Mouse (Mus musculus) left cerebral cortex, postnatal 36 days (tissue): ENCODE measurements around the gene Smyd3. TPM values are rescaled to one million over a fixed set of nuclear protein-coding genes. Genes with fewer than 3 reads are reported as not detected.

Experiments used
- DNase-seq, 2 experiments: peaks; one replicate each; pipeline ENCODE4 v3.0.0; 2021 to 2022; ENCODE audit warnings: low spot score in 2 of 2, mixed read lengths in 1 of 2
- intact Hi-C: fragments of 180-260 bp; cut with DNase I; formaldehyde crosslinking; loops from one replicate; pipeline ENCODE4 v1.15.1; 2025
- total RNA-seq, 2 experiments: library from RNA; stranded (reverse); gene quantifications; 2 replicates each; pipeline ENCODE4 v1.2.3; 2021

Smyd3 gene
- total RNA-seq, 2 experiments from 2014 or later = 22.7 to 28.3 TPM

- no peak for DNase-seq
- intact Hi-C loops = no loop called here
These were observed 109.8 kb downstream of the Smyd3 start for GRCm38 (mm10) chr1:179408086-179408485.

- intact Hi-C loops = no loop called here
- DNase-seq = no peak
These were observed 117.0 kb downstream of the Smyd3 start for GRCm38 (mm10) chr1:179400835-179401234.

- DNase-seq = no peak
- intact Hi-C loops = no loop called here
These were observed 119.2 kb downstream of the Smyd3 start for GRCm38 (mm10) chr1:179398639-179399038.

DNA sequence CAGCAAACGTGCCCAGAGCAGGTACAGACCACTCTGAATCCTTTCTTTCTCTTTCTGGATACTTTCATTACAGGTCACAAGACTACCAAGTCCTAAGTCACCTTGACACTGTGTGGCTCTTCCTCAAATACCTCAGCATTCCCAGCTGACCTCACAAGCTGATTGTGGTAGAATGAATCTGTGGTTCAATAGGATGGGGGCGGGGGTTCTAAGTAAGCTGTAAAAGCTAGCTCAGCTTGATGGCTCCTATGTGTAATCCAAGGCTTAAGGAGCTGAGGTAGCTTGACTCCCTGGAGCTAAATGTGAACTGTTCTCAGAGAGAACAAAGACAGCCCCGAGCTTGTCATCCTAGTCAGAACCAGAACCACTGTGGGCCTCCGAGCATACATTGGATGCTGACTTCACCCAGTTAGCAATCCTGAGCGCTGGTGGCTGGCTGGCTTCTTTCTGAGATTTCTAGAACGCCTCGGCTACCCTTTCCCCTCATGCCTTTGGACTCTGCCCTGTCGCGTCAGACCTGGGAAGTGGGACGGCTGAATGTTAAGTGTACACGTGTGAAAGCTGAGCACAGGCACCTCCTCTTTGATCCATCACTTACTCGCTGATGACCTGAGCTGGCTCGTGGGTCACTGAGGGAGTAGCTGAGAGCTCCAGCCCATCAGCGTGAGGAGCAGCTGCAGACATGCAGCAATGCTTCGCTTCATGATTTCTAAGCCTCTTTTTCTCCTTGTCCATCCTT is 131.4 kb downstream of the Smyd3 start:
- no peak for DNase-seq
- intact Hi-C loops = no loop called here

- no peak for DNase-seq
- intact Hi-C loops = no loop called here
These were observed 132.2 kb downstream of the Smyd3 start for GRCm38 (mm10) chr1:179385691-179386090.

DNA sequence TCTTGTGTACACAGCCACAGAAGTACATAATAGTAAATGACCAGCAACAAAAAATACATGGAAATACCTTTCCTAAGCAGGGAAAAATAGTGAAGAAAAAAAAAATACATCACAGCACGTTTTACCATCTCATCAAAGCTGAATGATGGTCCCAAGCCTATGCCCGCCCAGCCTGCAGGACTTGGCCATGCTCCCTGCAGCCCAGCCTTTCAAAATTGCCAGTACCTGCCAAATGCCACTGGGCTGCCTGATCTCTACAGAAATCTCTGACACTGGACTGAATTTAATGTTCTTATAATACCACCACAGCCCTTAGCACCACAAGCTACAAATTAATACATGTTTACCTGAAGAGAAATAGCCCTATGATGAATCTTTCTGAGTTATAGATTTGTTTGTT is 133.5 kb downstream of the Smyd3 start:
- intact Hi-C loops = no loop called here
- no peak for DNase-seq

GRCm38 (mm10) chr1:179378102-179378501 is 139.7 kb downstream of the Smyd3 start:
- DNase-seq = no peak
- intact Hi-C loops = no loop called here

DNA sequence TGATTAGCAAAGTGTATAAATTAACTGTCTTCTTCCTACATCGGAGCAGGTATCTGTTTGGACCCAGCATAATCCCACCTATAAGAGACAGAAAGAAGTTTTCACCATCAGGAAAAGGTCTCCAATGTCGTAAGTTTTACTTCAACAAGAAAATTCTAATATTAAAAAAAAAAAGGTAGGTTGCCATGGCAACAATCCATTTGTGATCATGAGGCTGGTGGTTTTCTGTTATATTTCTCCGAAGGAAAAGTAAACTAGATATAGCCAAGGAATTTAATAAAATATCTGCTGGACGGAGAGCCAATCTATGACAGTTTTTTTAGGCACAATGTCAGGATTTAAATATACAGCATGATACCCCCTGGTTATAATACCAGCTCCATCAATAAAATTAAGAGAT is 142.9 kb downstream of the Smyd3 start:
- no peak for DNase-seq
- intact Hi-C loops = no loop called here

DNA sequence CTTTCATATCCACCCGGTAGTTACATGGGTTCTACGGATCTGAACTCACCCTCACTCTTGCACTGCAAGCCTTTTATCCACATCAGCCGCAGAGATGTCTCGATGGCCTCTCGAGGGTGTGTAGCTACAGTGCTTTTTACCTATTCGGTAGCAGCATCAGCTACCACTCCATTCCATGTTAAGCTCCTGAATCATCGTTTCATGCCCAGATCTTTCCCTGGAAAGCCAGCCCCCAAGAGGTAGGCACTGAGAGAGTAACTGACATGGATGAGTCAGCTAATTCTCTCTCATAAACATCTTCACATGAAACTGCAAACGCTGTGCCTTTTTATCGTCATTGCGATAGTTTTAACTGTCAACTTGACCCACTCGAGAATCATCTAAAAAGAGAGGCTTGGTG is 143.9 kb downstream of the Smyd3 start:
- intact Hi-C loops = no loop called here
- no peak for DNase-seq

- intact Hi-C loops = no loop called here
- DNase-seq = no peak
These were observed 146.7 kb downstream of the Smyd3 start for GRCm38 (mm10) chr1:179371191-179371590.

DNA sequence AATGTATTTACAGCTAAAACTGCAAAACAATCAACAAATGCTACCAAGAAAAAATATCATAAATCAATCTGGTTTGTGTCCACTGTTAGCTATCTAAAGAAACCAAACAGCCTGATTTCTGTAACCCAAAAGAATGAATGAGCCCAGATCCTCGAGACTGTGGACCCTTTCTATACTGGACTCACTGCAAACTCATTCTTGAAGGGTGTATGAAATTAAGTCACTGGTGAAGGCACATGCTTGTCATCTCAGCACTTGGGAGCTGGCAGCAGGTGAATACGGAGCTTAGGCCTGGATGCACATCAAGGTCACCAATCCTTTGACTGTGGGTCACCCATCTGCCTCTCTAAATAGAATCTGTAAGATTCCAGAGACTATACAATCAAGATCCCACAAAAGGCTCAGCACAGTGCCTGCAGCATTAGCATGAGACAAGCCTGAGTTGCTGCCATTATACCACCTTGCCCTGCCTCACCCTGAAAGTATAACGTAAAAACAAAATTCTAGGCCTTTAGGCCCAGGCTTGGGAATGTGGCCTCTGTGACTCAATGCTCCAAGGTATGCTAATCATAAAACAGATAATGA is 149.3 kb downstream of the Smyd3 start:
- intact Hi-C loops = no loop called here
- no peak for DNase-seq

DNA sequence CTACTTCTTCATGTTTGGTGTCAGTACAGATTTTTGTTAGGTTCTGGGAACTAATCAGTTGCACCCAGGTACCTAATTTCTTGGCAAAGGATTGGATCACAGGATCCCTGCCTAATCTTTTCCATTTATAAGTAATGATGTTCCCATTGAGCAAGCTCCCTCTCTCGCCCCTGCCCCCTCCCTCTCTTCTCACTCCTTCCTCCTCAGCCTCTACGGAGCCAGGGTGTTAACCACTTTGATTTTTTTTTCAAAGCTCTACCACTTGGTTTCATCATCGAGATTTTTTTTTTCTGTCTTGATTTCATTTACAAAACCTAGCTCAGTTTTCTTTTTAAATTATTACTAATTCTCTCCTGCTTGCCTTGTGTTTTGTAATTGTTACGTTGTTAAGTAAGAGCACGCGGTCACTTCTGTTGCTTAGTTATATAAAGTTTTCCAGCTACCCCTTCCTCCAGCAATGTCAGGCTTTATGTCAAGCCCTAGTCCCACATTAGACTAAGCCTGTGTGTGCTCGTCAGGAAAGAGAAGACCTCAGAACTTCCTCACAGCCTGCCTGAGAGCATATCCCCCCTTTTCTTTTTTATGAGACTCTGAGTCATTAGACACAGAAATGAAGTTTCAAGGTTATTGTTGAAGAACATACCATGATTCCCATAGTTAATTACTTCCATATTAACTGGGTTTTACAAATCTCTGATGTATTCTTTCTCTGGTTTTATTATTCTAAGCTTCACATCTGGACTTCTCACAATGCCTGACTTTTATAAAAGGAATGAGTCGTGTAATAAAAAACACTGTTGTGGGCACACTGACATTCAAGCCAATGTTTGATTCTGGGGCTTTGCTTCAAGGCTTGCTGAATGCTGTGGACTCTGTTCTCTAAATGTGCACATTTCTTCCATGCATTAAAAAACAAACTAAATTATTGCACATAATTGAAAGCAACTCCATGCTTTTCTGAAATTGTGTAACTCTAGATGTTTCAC is 156.1 kb downstream of the Smyd3 start:
- intact Hi-C loops = no loop called here
- DNase-seq = no peak

- intact Hi-C loops = no loop called here
- no peak for DNase-seq
These were observed 160.7 kb downstream of the Smyd3 start for GRCm38 (mm10) chr1:179357111-179357510.

- intact Hi-C loops = no loop called here
These were observed 163.6 kb downstream of the Smyd3 start for GRCm38 (mm10) chr1:179354250-179354649.

DNA sequence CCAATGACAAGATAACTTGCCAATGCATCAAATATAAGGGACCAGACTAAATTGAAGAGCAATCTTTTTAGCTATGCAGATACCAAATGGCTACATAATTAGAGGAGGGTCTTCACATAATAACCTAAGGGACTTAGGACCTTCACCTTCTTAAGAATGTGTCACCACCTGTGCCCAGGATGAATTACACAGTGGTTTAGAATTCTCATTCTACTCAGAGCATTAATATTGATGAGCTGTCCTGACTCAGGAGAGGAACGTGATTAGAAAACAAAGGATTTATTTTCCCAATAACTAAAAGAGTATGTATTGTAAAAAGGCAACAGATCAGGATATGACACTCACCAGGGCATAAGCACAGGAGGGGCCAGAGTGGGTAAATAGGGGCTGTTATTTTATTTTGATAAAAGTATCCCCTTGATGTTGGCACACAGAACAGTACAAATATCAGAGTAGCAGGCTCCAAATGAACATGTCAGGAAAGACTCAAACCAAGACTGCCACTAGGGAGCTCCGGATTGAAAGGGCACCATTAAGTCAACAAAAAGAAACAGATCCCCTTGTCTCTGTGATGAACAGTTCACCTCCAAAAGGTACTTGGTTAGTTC is 172.4 kb downstream of the Smyd3 start:
- DNase-seq = no peak
- intact Hi-C loops = no loop called here

More at GRCm38 (mm10) chr1:179354250-179354649, 163.6 kb downstream of the Smyd3 start:
- DNase-seq = no peak

- DNase-seq = no peak
- intact Hi-C loops = no loop called here
These were observed 174.4 kb downstream of the Smyd3 start for GRCm38 (mm10) chr1:179343426-179343825.

DNA sequence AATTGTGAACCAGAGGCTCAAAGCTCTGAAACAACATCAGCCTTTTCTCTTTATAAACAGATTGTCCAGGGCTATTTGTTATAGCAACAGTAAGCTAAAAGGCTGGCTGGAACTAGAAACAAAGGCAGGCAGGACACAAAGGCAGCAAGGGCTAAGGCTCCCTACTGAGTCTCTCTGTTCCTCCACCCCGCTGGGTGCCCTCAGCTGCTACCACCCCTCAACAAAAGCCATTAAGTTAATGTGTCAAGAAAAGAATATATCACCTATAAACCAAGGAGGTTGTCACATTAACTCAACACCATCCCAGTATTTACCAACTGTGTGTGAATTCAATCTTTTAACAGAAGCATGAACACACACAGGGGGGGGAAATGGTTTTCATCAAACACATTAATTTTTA is 176.3 kb downstream of the Smyd3 start:
- intact Hi-C loops = no loop called here
- DNase-seq = no peak

DNA sequence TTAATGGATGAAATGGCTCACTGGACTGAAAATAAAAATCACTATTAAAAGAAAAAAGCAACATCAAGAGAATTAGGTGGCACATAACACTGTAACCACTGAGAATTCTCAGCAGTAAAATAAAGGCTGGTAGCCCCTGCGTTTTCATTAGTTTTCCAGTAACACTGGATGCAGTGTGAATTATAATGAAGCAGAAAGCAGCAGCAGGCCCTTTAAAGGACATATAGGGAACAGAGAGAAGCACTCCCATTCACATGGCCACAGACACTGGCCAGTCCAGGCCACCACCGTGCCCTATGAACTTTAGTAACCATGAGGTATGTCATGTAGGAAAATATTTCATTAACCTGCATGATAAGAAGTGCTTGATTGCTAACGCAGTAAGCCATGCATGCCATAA is 178.8 kb downstream of the Smyd3 start:
- intact Hi-C loops = no loop called here
- DNase-seq = no peak

DNA sequence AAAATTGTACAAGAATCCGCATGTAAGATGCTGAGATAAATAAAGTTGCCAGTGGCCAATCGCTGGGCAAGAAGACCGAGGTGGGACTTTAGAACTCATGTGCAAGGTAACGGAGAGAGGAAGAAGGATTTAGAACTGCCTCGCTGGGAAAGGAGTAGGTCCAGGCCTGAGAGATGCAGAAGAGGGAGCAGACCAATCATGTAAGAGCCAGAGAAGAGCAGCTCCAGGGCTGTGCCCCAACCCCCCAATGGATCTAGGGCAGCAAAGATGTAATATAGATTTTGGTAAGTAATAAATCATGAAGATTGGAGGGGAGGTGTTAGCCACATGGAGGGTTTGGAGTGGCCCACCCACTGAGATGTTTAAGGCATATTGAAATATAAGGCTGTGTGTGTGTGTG is 180.3 kb downstream of the Smyd3 start:
- intact Hi-C loops = no loop called here
- DNase-seq = no peak

GRCm38 (mm10) chr1:179326965-179327308 is 190.9 kb downstream of the Smyd3 start:
- intact Hi-C loops = no loop called here
- DNase-seq = no peak
